Mouse (Mus musculus): ENCODE measurements around the gene 6030468B19Rik.

- TF ChIP-seq CTCF (conservative IDR thresholded peaks at IDR 0.05; ENCODE audit: low read length) (no peak), POU5F1 (IDR thresholded peaks at IDR 0.05; ENCODE audit: borderline replicate concordance, low read length) (no peak), NANOG (IDR thresholded peaks at IDR 0.05; ENCODE audit: borderline replicate concordance, low read length) (no peak)
Observed at GRCm38 (mm10) chr11:117791441-117791761, 6.1 kb upstream of the 6030468B19Rik start.
